Mouse (Mus musculus) kidney, postnatal 25 days (tissue): ENCODE data around the gene Uhrf2.

Experiments
- DNase-seq, 2 experiments: peaks; one replicate each; pipeline ENCODE4 v3.0.0; 2021; ENCODE audit warnings: mixed read lengths in 2 of 2

Gene Uhrf2

DNA sequence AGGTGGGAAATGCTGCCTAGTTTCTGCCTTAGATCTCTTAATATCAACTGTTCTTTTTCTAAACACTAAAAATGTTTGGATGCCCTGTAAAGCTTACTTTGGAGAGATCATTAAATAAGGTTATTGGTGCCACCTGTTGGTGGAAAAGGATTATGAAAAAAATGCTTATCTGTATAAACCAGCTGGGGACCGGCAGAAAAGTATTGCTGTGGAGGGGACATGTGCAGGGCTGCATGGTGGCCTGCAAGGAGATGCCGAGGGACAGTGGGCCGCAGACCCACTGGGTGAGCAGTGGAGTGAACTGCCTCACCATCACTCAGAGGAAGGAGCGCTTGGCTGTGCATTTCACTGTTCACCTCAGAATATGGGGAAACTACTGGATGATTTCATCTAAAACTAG, 97.9 kb downstream of the Uhrf2 start:
- DNase-seq, result no peak

DNA sequence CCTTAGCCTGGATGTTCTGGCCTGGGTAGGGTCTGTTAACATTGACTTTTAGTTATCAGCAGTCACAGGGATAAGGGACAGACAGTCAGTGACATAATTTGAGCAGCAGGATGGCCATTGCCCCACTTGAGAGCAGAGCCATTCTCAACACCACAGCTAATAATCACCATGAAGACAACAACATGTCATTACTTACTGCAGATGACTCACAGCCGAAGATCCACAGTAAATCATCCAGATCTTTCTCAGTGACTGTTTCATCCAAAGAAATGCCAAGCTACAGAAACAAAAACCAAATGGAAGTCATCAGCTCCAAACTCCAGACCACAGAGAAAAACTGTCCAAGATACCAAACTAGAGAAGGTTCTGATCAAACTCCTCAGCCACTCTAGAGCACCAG, 106.0 kb downstream of the Uhrf2 start:
- no peak for DNase-seq
